Mouse (Mus musculus) neutrophil, adult 5-6 weeks (primary cell): ENCODE measurements around the gene Gm20489. TPM values are rescaled to one million over a fixed set of nuclear protein-coding genes. Genes with fewer than 3 reads are reported as not detected.

Experiments used
- ATAC-seq: fragments of 151-379, 151-347 bp; 2 replicates; pipeline ENCODE4 v1.8.0; 2017; ENCODE audit warnings: mild to moderate bottlenecking, moderate TSS enrichment; ENCODE audit not compliant: insufficient number of reproducible peaks, poor library complexity, low FRiP score, severe bottlenecking; ENCODE audit errors: extremely low read depth
- total RNA-seq: library from RNA; stranded (forward); fragments of 200-1000 nt; gene quantifications from 2 replicates; pipeline ENCODE4 v1.2.3, GENCODE M21; 2017

The Gm20489 gene
- not detected in 2 replicates for total RNA-seq

- ATAC-seq = no peak
These were observed at the start of gene Gm20489 for GRCm38 (mm10) chrX:101268755-101269124. Gm20489 (minus strand) TSS chrX:101269023.

- no peak for ATAC-seq
These were observed 45.0 kb upstream of the Gm20489 start for GRCm38 (mm10) chrX:101313625-101314359.

GRCm38 (mm10) chrX:101309299-101309698 is 40.5 kb upstream of the Gm20489 start:
- ATAC-seq = no peak

GRCm38 (mm10) chrX:101304646-101305045 is 35.8 kb upstream of the Gm20489 start:
- ATAC-seq = no peak

- ATAC-seq = no peak
These were observed 32.8 kb upstream of the Gm20489 start for GRCm38 (mm10) chrX:101301654-101302053.

GRCm38 (mm10) chrX:101300427-101301030 is 31.7 kb upstream of the Gm20489 start:
- no peak for ATAC-seq

- ATAC-seq = no peak
These were observed 30.9 kb upstream of the Gm20489 start for GRCm38 (mm10) chrX:101299473-101300426.

GRCm38 (mm10) chrX:101299055-101299454 is 30.2 kb upstream of the Gm20489 start, which contains the start of gene Nlgn3:
Nlgn3 (plus strand) TSS chrX:101299168.
- ATAC-seq = no peak

- no peak for ATAC-seq
These were observed 21.3 kb upstream of the Gm20489 start for GRCm38 (mm10) chrX:101290111-101290510.

- ATAC-seq = no peak
These were observed 20.2 kb upstream of the Gm20489 start for GRCm38 (mm10) chrX:101289037-101289436.

GRCm38 (mm10) chrX:101288432-101288831 is 19.6 kb upstream of the Gm20489 start:
- no peak for ATAC-seq

GRCm38 (mm10) chrX:101287543-101287942 is 18.7 kb upstream of the Gm20489 start:
- ATAC-seq = no peak

GRCm38 (mm10) chrX:101285953-101286670 is 17.3 kb upstream of the Gm20489 start:
- ATAC-seq = no peak

GRCm38 (mm10) chrX:101285534-101285933 is 16.7 kb upstream of the Gm20489 start:
- peak; percentile 56; the same call in 1 of the 2 replicates for ATAC-seq

- no peak for ATAC-seq
These were observed 14.0 kb upstream of the Gm20489 start for GRCm38 (mm10) chrX:101282813-101283212.

GRCm38 (mm10) chrX:101273875-101274738 is 5.3 kb upstream of the Gm20489 start, which contains the start of gene Med12:
Med12 (plus strand) TSS chrX:101274030.
- ATAC-seq = peak; percentile 98

- no peak for ATAC-seq
These were observed 4.6 kb upstream of the Gm20489 start for GRCm38 (mm10) chrX:101273410-101273809.
